Mouse (Mus musculus) thymus, adult 2 months (tissue): Measurements from ENCODE around the gene Rere.

ENCODE experiments used
- CTCF ChIP-seq: fragments of 200-500 bp; IDR thresholded peaks from 2 replicates; pipeline ENCODE4 v1.5.1; 2012; ENCODE audit warnings: mild to moderate bottlenecking, control low read depth, low read length, moderate library complexity, borderline replicate concordance; ENCODE audit not compliant: control insufficient read depth, poor library complexity, insufficient read depth; ENCODE audit errors: extremely low read depth
- POLR2A ChIP-seq: fragments of 200-500 bp; IDR thresholded peaks from 2 replicates; pipeline ENCODE4 v1.6.1; 2012; ENCODE audit warnings: mild to moderate bottlenecking, low read length, control low read depth, moderate library complexity; ENCODE audit not compliant: control insufficient read depth, poor library complexity, insufficient read depth; ENCODE audit errors: extremely low read depth

DNA sequence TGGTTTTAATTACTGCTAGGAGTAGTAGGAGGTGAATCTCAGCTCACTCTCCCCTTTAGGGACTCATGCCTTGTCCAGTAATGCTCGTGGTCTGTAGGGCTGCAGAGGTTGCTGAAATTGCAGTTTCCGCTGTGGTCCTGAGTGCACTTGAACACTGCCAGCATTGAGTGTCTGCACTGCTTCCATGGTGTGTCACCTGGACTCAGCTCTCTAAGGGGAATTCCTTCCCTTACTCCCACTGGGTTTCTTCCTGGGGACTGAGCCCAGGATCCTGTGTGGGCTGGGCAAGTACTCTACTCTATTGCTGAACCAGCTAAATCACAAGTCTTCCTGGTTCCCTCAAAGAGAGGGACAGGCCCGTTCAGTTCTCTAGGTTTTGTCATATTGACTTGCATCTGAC lies 166.1 kb downstream of the Rere start:
- TF ChIP-seq POLR2A: no peak
- no peak for TF ChIP-seq CTCF
